Mouse (Mus musculus): ENCODE data around the gene Rplp1. TPM values are rescaled to one million over a fixed set of nuclear protein-coding genes. Genes with fewer than 3 reads are reported as not detected.

Rplp1 gene
- polyA plus RNA-seq, 1 experiment from 2014 or later: 1,374 TPM

DNA sequence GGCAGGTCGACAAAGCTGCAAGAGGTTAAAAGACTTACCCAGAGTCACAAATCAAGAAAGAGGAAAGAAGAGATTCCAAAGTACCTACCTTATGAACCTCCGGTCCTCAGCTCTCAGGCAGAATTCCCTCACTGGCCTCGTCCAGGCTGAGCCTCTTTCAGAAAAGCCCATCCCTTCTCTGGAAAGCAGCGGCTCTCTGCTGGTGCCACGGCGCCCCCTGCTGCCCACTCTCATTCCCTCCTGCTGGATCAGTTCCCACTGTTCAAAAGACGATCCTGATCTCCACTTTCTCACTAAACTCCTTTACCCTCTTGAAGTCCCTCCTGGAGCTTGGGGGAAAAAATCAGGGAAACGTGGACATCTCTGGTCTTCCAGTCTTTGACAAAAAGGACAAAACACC, 15.9 kb downstream of the Rplp1 start:
- Histone ChIP-seq H3K27me3 (peaks cover 41% of the 10 kb centered on the region), H3K4me2 (no peak overlapping the region), H3K9me3 (replicated peaks) (no peaks in the 10 kb centered on the region), H3K27ac (no peak overlapping the region), H3K4me1 (replicated peaks) (no peaks in the 10 kb centered on the region), H3K9ac (no peak overlapping the region), H3K36me3 (no peaks in the 10 kb centered on the region), H3K4me3 (replicated peaks) (no peak overlapping the region)
- 0% methylated on average over 7 of the region's 8 CpGs for WGBS (ENCODE audit: insufficient replicate concordance)
- DNase-seq (peak; percentile 48), ATAC-seq (ENCODE audit: low read depth) (no peak)

DNA sequence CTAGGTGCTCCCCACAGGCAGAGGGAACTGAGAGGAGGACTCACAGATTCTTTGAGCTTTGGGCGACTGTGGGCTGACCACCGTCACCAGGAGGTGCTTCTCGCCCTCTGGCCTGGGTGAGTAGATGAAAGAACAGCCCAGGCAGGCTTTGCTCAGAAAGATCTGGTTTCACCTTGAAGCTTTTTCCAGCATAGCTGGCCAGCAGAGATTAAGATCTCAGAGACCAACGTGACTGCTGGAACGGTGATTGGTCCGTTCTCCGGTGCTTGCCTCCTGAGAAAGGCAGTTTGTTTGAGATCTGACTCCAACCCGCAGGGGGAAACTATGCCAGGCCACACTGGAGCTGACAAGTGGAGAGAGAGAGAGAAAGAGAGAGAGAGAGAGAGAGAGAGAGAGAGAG, 19.3 kb downstream of the Rplp1 start:
- Histone ChIP-seq H3K9me3 (replicated peaks) (no peaks in the 10 kb centered on the region), H3K9ac (no peak overlapping the region), H3K27ac (no peak overlapping the region), H3K4me3 (replicated peaks) (no peak overlapping the region), H3K4me1 (replicated peaks) (no peaks in the 10 kb centered on the region), H3K4me2 (no peak overlapping the region), H3K27me3 (peaks cover 16% of the 10 kb centered on the region), H3K36me3 (no peaks in the 10 kb centered on the region)
- ATAC-seq (ENCODE audit: low read depth) (no peak), DNase-seq (no peak)
- 54% methylated on average over 8 of the region's 8 CpGs for WGBS (ENCODE audit: insufficient replicate concordance)

DNA sequence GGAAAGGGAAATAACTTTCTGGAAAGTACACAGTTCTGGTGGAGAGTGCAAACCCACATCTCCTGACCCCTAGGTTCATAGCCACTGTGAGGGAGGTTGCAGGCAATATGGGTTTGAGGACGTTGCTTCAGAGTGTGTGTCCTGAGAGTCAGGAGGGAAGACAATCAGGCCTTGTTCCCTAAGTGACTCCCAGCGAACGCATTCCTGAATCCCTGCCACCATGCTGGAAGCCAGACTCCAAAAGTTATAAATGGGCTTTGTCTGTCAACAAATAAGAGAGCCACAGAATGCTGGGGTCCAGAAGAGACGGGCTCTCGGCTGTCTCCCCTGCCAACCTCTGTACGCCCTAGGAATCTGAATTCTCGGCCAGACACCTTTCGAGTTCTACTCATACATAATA, 24.5 kb downstream of the Rplp1 start:
- 55% methylated on average over 8 of the region's 8 CpGs for WGBS (ENCODE audit: insufficient replicate concordance)
- ATAC-seq (ENCODE audit: low read depth) (no peak), DNase-seq (no peak)
- Histone ChIP-seq H3K4me2 (no peak overlapping the region), H3K9me3 (replicated peaks) (no peaks in the 10 kb centered on the region), H3K4me3 (replicated peaks) (no peak overlapping the region), H3K27me3 (0 out of 2 replicates have a peak, but pooled peaks cover under 1% of the 10 kb centered on the region), H3K27ac (no peak overlapping the region), H3K9ac (no peak overlapping the region), H3K36me3 (no peaks in the 10 kb centered on the region), H3K4me1 (replicated peaks) (no peaks in the 10 kb centered on the region)

DNA sequence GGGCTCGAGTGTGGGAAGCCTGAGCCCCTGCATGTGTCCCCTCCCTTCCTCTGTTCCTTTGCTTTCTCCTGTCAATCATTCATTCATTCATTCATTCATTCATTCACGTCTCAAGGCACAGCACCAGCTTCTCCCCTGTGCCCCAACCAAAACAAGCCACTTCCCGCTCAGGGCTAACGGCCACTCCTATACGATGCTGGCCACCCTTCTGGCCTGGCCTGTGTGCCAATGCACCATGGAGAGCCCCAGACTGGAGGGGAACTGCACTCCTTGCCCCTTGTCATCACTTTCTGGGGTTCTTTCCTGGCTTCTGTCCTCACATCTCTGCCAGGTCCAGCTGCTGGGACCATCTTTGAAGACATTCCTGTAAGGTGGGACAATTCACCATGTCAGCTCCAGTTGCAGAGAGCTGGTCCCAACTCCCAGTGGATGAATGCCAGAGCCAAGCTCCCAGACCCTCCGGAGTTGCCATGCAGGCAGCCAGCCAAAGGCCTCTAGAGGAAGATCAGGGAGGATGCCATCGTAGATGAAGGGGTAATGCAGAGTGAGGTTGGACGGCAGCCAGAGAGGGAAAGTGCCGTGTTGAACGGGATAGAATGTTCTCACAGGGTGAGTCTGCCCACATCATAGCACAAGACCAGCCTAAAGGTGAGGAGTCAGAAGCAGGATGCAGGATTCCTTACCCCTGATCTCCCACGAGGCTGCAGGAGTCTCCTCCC, 26.5 kb downstream of the Rplp1 start:
- no peaks in the 10 kb centered on the region for H3K9me3 ChIP-seq (replicated peaks)
- no peak overlapping the region for H3K4me2 ChIP-seq
- no peak overlapping the region for H3K27ac ChIP-seq
- no peak overlapping the region for H3K4me3 ChIP-seq (replicated peaks)
- 61% methylated on average over 11 of the region's 11 CpGs for WGBS (ENCODE audit: insufficient replicate concordance)
- H3K9ac ChIP-seq: no peak overlapping the region
- DNase-seq: no peak
- H3K27me3 ChIP-seq: no peaks in the 10 kb centered on the region
- H3K36me3 ChIP-seq: no peaks in the 10 kb centered on the region
- no peaks in the 10 kb centered on the region for H3K4me1 ChIP-seq (replicated peaks)
- no peak for ATAC-seq (ENCODE audit: low read depth)

DNA sequence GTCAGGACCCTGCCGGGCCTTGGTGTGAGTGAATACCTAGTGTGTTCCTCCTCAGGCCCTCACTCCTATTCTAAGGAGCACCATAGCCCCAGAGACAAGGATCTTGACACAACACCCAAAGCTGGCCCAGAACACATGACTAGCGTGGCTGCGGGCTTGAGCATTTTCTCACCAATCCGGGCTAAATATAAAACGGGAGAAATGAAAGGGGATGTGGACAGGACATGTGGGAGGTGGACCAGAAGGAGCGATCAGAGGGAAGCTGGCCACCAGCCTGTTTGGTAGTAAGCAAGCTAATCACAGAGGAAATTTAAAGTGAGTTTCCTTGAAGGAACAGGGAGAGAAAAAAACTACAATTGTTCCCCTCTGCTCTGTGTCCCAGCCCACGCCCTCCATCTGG, 28.4 kb downstream of the Rplp1 start:
- no peaks in the 10 kb centered on the region for H3K4me1 ChIP-seq (replicated peaks)
- no peaks in the 10 kb centered on the region for H3K9me3 ChIP-seq (replicated peaks)
- DNase-seq: no peak
- H3K9ac ChIP-seq: no peak overlapping the region
- no peaks in the 10 kb centered on the region for H3K36me3 ChIP-seq
- 70% methylated on average over 7 of the region's 7 CpGs for WGBS (ENCODE audit: insufficient replicate concordance)
- H3K4me2 ChIP-seq: no peak overlapping the region
- no peak overlapping the region for H3K4me3 ChIP-seq (replicated peaks)
- no peaks in the 10 kb centered on the region for H3K27me3 ChIP-seq
- ATAC-seq (ENCODE audit: low read depth): no peak
- no peak overlapping the region for H3K27ac ChIP-seq

DNA sequence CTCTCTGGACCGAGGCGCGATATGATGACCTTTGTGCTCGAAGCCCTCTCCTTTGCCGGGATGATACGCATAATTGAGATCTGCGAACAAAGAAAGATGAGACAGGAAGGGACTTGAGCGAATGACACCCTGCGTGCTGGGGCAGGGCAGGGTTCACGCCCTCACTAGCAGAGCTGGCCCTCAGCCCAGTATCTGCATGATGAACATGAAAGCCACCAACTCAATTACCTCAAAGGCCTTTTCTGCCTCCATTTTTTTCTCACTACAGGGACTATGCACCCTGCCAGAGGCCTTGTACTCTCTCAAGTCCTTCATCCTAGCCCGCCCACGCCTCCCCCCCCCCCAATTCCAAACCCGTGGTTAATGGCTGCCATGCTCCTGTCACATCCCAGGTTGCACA, 29.4 kb downstream of the Rplp1 start:
- Histone ChIP-seq H3K4me1 (replicated peaks) (no peaks in the 10 kb centered on the region), H3K4me2 (no peak overlapping the region), H3K4me3 (replicated peaks) (no peak overlapping the region), H3K27me3 (no peaks in the 10 kb centered on the region), H3K36me3 (no peaks in the 10 kb centered on the region), H3K27ac (no peak overlapping the region), H3K9me3 (replicated peaks) (no peaks in the 10 kb centered on the region), H3K9ac (no peak overlapping the region)
- DNase-seq (no peak), ATAC-seq (ENCODE audit: low read depth) (no peak)
- 63% methylated on average over 13 of the region's 13 CpGs for WGBS (ENCODE audit: insufficient replicate concordance)

DNA sequence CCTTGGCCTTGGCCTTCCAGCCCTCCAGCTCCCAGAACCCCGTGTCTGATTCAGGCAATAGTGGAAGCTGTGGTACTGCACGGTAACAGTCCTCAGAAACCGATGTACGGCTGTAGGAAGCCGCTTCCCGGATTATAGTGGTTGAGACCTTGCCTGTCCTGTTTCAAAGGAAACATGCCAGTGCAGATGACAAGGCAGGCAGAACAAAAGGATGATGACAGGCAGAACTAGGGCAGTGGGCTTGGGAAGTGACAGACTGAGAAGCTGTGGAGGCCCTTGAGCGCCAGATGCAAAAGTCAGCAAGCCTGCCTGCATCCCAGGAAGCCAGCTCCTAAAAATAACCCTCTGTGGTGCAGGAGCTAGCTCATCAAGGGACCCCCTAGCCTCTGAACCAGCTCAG, 30.0 kb downstream of the Rplp1 start:
- Histone ChIP-seq H3K4me3 (replicated peaks) (no peak overlapping the region), H3K27ac (no peak overlapping the region), H3K27me3 (no peaks in the 10 kb centered on the region), H3K36me3 (no peaks in the 10 kb centered on the region), H3K9me3 (replicated peaks) (no peaks in the 10 kb centered on the region), H3K9ac (no peak overlapping the region), H3K4me2 (no peak overlapping the region), H3K4me1 (replicated peaks) (no peaks in the 10 kb centered on the region)
- DNase-seq: no peak
- WGBS (ENCODE audit: insufficient replicate concordance): 67% methylated on average over 7 of the region's 7 CpGs
- ATAC-seq (ENCODE audit: low read depth): no peak

DNA sequence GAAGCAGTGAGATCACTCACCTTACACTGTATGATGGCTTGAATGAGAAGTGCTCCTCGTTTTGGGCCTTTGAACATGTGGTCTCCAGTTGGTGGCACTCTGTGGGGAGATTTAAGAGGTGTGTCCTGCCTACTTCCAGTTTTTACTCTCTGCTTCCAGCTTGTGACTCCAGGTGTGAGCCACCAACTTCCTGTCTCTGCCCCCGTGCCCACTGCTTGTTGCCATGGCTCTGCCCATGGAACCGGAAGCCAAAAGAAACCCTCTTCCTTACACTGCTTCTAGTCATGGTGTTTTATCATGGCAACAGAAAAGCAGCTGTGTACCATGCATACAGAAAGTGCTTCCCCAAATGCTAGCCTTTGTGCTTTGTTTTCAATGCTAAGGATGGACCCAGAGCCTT, 32.2 kb downstream of the Rplp1 start:
- Histone ChIP-seq H3K27ac (no peak overlapping the region), H3K9me3 (replicated peaks) (no peaks in the 10 kb centered on the region), H3K4me3 (replicated peaks) (no peak overlapping the region), H3K36me3 (no peaks in the 10 kb centered on the region), H3K27me3 (peaks cover 16% of the 10 kb centered on the region), H3K4me2 (no peak overlapping the region), H3K4me1 (replicated peaks) (no peaks in the 10 kb centered on the region), H3K9ac (no peak overlapping the region)
- ATAC-seq (ENCODE audit: low read depth) (no peak), DNase-seq (no peak)
- 33% methylated on average over 3 of the region's 3 CpGs for WGBS (ENCODE audit: insufficient replicate concordance)

DNA sequence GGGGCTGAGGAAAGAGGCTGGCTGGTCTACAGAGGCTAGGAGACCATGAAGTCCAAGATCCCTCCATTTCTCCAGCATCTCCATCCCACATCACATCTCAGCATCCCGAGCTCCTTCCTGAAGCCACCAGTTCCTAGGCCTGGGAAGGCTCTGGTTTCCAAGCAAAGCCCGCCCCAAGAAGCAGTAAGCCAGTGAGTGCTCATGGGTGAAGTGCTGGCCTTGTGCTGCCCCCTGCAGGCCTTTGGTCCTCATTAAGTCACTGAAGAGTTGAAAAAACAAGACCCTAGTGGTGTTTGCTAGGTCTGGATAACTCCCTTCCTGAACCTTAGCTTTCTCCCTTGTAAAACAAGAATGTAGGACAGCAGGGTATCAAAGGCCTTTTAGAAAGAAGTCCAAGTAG, 35.5 kb downstream of the Rplp1 start:
- DNase-seq (peak; percentile 11), ATAC-seq (ENCODE audit: low read depth) (no peak)
- Histone ChIP-seq H3K27ac (no peak overlapping the region), H3K36me3 (no peaks in the 10 kb centered on the region), H3K9me3 (replicated peaks) (no peaks in the 10 kb centered on the region), H3K27me3 (peaks cover 23% of the 10 kb centered on the region), H3K9ac (no peak overlapping the region), H3K4me3 (replicated peaks) (no peak overlapping the region), H3K4me1 (replicated peaks) (no peaks in the 10 kb centered on the region), H3K4me2 (no peak overlapping the region)
- WGBS (ENCODE audit: insufficient replicate concordance): 15% methylated on average over 2 of the region's 2 CpGs

DNA sequence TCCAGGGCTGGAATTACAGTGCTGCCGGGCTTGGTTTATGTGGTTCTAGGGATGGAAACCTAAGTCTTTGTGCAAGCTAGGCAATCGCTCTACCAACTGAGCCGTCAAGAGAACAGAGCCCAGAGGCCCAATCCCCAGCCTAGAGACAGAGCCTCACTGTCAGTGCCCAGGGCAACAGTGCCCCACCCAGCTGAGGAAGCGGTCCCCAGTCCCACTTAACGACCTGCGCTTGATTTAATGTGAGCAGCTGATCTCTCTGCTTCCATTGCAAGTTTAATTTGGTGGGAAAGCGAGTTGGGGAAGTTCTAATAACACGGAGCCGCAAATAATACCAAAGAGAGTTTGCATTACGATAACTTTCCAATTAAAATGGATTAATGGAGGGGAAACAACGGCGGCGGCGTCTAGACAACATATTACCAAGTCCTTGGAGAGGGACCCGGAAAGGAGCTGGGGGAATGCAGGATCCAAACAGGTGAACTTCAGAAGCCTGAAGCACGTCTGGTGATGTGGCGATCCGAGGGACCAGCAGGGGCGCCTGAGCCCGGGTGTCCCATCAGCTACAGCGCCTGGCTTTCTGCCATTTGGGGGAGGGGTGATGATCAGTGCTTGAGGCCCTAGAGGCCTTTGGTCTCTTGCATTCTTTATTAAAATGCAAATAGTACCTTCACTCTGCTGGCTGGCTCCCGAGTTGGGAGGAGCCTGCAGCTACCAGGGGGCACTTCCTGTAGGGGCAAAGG, 36.8 kb downstream of the Rplp1 start:
- no peak for ATAC-seq (ENCODE audit: low read depth)
- H3K36me3 ChIP-seq: no peaks in the 10 kb centered on the region
- H3K4me2 ChIP-seq: no peak overlapping the region
- no peak overlapping the region for H3K27ac ChIP-seq
- H3K9ac ChIP-seq: no peak overlapping the region
- no peak for DNase-seq
- no peaks in the 10 kb centered on the region for H3K9me3 ChIP-seq (replicated peaks)
- H3K4me1 ChIP-seq (replicated peaks): peaks cover 10% of the 10 kb centered on the region
- 21% methylated on average over 22 of the region's 22 CpGs for WGBS (ENCODE audit: insufficient replicate concordance)
- no peak overlapping the region for H3K4me3 ChIP-seq (replicated peaks)
- peaks cover 23% of the 10 kb centered on the region for H3K27me3 ChIP-seq

DNA sequence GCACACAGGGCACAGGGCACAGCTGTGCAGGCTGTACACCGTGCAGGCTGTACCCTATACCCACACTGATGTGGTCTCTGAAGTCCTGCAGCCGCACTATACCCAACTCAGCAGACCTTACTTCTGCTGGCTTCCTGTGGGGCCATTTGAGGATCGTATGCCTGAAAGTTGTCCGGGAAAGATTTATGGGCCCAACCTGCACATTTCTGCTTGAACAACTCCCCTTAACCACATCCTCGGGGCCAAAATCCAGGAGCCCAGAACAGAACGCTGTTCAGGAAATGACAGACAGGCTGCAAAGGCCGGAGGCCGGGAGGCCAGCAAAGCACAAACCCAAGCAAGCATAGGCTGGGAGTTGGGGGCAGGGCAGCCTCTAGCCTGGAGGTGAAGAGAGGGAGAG, 41.0 kb downstream of the Rplp1 start:
- H3K36me3 ChIP-seq: no peaks in the 10 kb centered on the region
- no peak overlapping the region for H3K4me2 ChIP-seq
- H3K27ac ChIP-seq: no peak overlapping the region
- peaks cover 11% of the 10 kb centered on the region for H3K4me1 ChIP-seq (replicated peaks)
- H3K9me3 ChIP-seq (replicated peaks): no peaks in the 10 kb centered on the region
- H3K9ac ChIP-seq: no peak overlapping the region
- peaks cover 18% of the 10 kb centered on the region for H3K27me3 ChIP-seq
- DNase-seq: no peak
- no peak overlapping the region for H3K4me3 ChIP-seq (replicated peaks)
- WGBS (ENCODE audit: insufficient replicate concordance): 18% methylated on average over 8 of the region's 8 CpGs
- ATAC-seq (ENCODE audit: low read depth): no peak
